Mouse (Mus musculus): Measurements from ENCODE around the gene Hnrnpa3. TPM values are rescaled to one million over a fixed set of nuclear protein-coding genes. Genes with fewer than 3 reads are reported as not detected.

Hnrnpa3 gene
- polyA plus RNA-seq, 1 experiment from 2014 or later = 194 TPM

Small RNAs within 50 kb of the gene (microRNA-seq; reads per million reads assigned to microRNA genes)
- not detected for gene Gm24574

Other genes starting within 250 kb of the Hnrnpa3 start
- gene Nfe2l2, start 45.4 kb downstream of the Hnrnpa3 start, polyA plus RNA-seq (2015; fragmentation: Nextera tagmentation; extraction: Ambion mirVana) = 11.5 and 12.3 TPM in 2 replicates
- 30.6 and 30.9 TPM in 2 replicates for gene Agps, start 172.9 kb downstream of the Hnrnpa3 start, polyA plus RNA-seq (2015; fragmentation: Nextera tagmentation; extraction: Ambion mirVana)

All from midbrain, embryonic 15.5 days (tissue).